Mouse (Mus musculus): ENCODE data around the gene Ino80d. TPM values are rescaled to one million over a fixed set of nuclear protein-coding genes. Genes with fewer than 3 reads are reported as not detected.
"Not testable (repeated sequence)": the region's sequence is repeated elsewhere in the genome, so short reads cannot be mapped to it uniquely, and the experiment has no call there.

The Ino80d gene
- 10 to 100 TPM; 24.4 to 25.3 TPM for total RNA-seq (2021)
- long read RNA-seq, experiment 1, partial matches to known transcripts: 0 of 20 reads
- long read RNA-seq, experiment 1, other reads (novel, unspliced or antisense): 20 of 20 reads
- long read RNA-seq, experiment 2, partial matches to known transcripts: 0 of 14 reads
- long read RNA-seq, experiment 2, other reads (novel, unspliced or antisense): 14 of 14 reads

- DNase-seq: peak; percentile 77 to 79
- intact Hi-C loops (cut with DNase I): no loop called here
Measured at GRCm38 (mm10) chr1:63114136-63114781, at the start of gene Ino80d. Ino80d (minus strand) TSS chr1:63114667.

DNA sequence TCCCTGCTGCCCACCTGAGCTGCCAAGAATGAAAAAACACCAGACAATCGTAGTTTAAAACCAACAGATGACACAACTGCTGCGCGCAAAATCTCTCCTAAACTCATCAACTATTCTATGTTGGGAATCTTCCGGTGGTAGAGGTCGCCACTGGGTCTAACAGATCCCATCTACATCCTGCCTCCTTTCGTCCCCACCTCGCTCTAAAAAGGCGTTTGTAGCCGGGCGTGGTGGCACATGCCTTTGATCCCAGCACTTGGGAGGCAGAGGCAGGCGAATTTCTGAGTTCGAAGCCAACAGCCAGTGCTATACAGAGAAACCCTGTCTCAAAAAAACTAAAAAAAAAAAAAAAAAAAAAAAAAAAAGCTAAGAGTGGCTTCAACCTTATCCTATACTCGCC, 25.8 kb upstream of the Ino80d start:
- intact Hi-C loops (cut with DNase I): no loop called here

DNA sequence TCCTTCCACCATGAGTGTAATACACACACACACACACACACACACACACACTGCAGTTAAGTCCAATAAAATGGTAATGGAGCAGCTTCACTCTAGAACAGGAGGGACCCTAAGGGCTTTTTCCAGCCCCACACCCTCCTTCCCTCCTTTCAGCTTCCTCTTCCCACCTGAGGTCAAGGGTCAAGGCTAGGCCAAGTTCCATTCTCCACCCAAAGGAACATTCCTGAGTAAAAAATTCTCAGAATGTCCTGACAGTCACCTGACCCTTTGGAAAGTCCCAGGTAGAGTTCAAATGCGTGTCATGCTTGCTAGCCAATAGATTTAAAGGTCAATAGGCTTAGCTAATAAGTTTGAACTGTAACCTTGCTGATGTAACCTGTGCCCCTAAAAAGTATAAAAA, 24.1 kb upstream of the Ino80d start:
- intact Hi-C loops (cut with DNase I); DNase-seq: not testable (repeated sequence)

More for the DNA sequence above, 25.8 kb upstream of the Ino80d start:
- DNase-seq: no peak

GRCm38 (mm10) chr1:63137971-63138370, 23.5 kb upstream of the Ino80d start:
- no peak for DNase-seq
- intact Hi-C loops (cut with DNase I): no loop called here

DNA sequence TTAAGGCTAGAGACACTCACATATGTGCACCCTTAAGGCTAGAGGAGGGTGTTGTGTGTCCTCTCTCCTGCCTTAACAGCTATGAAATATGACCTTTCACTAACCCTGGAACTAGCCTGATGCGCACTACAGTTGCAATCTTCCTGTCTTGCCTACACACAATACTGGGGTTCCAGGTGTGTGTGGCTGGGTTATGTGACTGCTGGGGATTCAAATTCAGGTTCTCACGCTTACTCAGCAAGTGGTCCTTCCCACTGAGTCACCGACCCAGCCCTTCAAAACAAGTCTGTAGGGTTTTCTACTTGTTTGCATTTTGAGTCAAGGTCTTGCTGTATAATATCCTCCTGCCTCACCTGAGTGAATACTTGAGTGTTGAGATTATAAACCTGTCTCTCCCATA, 20.1 kb upstream of the Ino80d start:
- no peak for DNase-seq
- intact Hi-C loops (cut with DNase I): no loop called here

- DNase-seq: no peak
- intact Hi-C loops (cut with DNase I): no loop called here
Measured at GRCm38 (mm10) chr1:63131766-63132165, 17.3 kb upstream of the Ino80d start.

DNA sequence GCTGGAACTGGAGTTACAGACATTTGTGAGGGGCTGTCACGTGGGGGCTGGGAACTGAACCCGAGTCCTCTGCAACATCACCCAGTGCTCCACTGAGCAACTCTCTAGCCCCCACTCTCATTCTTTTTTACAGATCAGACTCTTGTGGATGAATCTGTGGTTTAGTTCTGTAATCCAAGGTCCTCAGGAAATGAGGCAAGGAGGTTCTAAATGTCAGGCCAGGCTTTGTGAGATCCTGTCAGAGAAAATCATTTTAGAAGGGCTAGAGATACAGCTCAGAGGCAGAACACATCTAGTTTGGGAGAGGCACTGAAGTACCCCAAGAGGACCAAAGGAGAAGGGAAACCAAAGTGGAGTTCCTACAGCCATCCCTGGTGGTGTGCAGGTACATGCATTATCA, 16.4 kb upstream of the Ino80d start:
- intact Hi-C loops (cut with DNase I): no loop called here
- no peak for DNase-seq

DNA sequence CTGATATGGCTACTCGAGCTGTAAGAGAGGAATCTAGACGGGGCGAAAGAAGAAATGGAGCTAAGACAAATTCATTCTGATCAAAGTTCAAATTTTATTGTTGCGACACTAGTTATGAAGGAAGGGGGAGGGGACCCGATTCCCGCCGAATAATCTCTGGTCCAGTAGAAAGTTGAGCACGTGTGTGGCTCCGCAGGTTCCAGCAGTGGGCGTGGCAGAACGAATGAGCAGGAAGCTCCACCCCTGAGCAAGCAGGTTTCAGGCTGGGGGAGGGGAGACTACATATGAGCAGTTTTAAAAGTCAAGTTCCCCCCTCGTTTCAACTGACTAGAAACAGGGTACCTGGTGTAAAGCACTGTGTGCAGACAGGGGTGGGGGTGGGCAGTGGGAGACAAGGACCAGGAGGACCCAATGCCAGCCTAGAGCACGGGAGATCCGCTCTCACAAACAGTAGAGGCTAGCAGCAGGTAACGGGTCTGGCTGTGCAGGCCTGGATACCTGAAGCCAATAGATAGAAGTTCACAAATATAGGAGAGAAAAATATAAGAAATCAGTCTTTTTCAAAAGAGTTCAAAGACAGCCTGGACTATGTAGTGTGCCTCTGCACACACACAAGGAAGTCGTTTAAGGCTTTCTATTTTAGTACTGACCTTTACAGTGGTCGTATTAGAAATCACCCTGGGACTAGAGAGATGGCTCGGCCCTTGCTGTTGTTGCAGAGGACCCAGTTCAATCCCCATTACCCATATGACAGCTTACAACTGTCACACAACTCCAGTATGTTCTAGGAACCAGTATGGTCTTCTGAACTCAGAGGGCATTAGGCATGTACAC, 15.6 kb upstream of the Ino80d start:
- DNase-seq: no peak
- intact Hi-C loops (cut with DNase I): no loop called here

DNA sequence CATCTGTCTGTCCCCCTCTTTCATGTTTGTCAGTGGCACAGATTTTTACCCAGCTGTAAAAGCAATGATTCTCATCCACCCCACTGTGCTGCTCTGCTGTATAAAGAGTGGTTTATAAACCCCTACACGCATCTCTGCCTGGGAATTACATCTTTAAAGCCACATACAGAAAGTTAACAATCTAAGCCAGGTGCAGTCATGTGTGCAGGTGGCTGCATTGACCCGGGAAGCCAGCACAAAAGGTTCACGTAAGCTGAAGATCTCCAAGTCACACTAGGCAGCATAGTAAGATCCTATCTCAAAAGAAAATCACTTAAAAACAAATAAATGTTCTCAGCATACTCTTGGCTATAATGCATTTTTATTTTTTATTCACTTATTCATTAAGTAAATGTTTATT, 14.8 kb upstream of the Ino80d start:
- no peak for DNase-seq
- intact Hi-C loops (cut with DNase I): no loop called here

DNA sequence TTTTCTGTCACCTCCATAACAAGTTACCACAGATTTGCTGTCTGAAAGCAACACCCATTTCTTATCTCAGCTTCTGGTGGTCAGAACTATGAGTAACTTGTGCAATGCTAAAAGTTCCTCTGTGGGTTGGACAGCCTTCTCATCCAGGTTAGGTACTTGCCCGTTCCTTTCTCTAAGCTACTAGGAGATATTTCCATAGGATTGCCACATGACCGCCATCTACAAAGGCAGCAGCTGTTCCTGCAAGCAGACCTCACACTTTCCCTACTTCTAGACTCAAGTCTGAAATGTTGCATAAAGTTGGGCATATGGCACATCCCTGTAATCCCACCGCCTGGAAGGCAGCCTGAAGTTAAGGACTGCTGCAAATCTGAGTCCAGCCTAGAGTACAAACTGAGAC, 11.7 kb upstream of the Ino80d start:
- no peak for DNase-seq
- intact Hi-C loops (cut with DNase I): no loop called here

- no peak for DNase-seq
- intact Hi-C loops (cut with DNase I): no loop called here
Measured at GRCm38 (mm10) chr1:63123823-63124450, 9.5 kb upstream of the Ino80d start.

DNA sequence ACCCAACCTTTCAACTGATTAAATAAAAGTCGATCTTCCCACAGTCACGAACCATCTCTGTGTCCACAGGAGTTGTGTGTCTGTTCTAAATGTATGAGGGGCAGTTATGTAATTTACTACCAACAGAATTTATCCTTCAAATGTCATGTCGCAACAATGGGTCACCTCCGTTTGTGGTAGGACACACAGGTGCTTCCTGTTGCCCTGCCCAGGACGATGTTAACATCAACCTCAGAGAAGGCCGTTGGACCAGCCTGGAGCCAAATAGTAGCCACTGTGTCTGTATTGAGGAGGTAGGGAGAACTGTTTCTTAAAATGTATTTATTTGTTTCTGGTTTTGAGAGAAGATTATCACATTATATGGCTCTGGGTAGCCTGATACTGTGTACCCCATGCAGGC, 7.5 kb upstream of the Ino80d start:
- intact Hi-C loops (cut with DNase I): no loop called here
- DNase-seq: no peak

DNA sequence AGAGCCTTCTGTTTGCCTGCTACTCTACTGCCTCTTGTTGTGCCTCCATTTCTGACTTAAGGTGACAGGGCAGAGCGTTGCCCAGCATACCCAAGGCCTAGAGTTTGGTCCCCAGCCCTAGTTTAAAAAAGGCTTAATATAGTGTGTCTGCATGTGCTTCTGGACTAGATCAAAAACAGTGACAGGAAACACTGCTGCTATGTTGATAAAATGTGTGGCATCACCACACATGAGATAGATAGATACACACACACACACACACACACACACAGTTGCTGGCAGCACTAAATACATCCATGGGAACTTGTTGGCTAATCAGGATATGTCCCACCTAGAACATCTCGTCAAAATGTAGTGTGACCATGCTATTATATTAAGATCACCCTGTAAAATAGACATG, 5.9 kb upstream of the Ino80d start:
- DNase-seq: no peak
- intact Hi-C loops (cut with DNase I): no loop called here

DNA sequence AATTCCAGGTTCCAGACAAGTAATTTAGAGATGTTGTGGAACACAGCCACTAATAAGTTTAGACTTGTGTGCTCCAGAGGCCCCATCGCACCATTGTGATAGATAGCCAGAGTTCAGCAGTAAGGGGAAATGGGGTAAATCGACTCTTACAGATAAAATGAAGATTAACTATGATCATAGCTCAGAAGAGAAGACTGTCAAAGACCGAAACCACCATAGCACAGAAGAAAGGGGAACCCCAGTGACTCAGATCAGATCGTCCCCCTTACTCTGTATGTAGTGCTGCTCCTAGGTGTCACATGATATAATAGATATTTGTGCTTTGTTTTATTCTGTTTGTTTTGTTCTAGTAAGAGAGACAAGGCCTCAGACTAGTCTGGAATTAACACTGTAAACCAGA, 5.2 kb upstream of the Ino80d start:
- intact Hi-C loops (cut with DNase I): no loop called here
- DNase-seq: no peak

- DNase-seq: no peak
- intact Hi-C loops (cut with DNase I): no loop called here
Measured at GRCm38 (mm10) chr1:63115540-63115939, 1.1 kb upstream of the Ino80d start.

DNA sequence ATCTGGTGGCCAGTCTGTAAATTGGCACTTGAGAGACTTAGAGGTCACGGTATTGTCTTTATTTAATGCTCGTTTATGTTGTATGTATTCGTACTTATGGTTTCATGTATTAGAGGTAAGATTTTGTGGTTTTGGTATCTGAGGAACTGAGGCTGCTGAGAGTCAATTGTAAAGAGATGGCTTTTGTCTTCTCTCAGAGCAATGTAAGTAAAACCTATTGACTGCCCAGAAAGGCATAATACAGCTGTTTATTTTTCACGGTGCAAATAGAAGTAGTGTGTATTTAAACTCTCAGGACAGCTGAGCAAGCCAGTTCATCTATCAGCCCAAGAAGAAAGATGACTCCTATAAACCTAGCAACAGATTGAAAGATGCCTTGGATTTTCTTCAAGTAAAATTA, 629 bp upstream of the Ino80d start:
- intact Hi-C loops (cut with DNase I): no loop called here
- DNase-seq: no peak

DNA sequence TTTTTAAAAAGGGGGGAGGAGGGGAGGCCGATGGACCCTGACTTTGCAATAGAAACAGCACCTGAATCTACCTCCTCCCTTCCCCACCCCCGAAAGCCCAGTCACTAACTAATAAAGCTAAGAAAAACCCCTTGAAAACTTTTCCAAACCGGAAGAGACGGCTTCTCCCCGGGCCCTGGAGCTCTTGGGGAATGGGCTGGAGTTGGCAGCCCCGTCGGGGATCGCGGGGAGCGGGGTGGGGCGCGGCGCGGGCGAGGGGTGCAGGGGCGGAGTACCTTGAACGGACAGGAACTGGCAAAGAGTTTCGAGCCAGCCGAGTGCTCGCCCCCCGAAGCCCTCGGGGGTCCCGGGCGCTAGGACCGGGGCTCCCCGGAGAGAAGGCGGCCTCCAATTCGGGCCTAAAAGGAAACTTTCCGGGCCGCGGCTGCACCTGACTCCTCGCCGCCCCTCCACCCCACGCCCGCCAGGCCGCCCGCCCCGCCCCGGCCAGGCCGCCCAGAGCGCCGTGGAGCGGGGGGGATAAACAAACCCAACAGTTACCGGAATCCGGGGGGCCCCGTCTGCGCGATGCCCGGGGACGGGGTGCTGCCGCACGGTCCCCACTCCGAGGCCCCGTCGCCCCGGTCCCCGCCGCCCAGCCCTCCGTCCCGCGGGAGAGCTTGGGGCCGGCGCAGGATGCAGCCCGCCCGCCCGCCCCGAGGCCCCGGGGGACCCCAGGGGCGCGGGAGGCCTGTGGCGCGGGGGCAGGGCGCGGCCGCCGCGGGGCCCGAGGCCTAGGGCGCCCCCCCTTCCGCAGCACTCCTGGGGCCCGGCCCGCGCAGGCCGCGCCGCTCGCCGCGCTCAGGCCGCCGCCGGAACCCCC, 962 bp downstream of the Ino80d start:
- peak; percentile 67 to 73 for DNase-seq
- intact Hi-C loops (cut with DNase I): no loop called here

DNA sequence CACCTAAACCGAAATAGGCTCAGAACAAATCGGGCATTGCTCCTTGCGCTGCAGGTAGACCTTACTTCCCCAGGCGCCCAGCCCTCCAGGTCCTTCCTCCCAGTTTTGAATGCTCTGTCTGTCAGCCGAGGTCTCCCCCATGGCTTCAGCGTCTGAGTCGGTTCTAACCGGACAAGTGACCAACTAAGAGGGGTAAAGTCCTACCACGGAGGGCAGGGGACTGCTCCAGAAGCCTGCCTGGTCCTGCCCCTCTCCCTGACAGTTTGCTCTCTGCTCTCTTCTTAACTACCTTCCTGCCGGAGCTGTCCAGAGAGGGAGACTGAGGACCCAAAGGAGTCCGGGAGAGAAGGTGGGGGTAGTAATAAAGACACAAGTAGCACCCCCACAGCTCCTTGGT, 1.6 kb downstream of the Ino80d start:
- peak; percentile 33 to 50 for DNase-seq
- intact Hi-C loops (cut with DNase I): no loop called here

DNA sequence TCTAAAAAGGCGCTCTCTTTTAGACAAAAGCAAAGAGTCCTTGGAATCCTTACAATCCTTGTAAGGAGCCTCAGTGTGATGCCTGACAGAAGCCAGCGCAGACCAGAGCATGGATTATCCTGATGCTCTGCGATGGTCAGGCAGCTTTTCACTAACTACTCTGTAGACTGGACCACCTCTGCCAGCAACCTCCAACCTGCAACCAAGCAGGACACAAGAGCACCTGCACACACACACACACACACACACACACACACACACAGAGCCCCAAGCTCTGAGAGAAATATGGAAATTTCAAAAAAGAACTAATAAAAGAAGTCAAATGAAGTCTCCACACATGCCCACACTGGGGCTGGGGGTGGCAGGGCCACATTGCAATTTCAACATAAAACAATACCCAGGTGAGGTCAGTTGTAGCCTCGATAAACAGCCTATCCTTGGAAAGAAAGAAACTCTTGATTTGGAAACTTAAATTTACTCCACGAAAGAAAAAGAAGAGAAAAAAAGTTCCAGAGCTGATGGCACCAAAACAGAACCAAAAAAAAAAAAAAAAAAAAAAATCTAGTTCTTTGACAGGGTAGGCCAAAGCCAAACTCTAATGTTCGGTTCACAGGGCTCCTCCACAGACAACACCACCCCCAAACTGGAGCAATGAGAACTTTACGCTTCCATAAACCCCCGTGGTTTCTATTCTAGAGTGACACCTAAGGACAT, 2.2 kb downstream of the Ino80d start:
- intact Hi-C loops (cut with DNase I): no loop called here
- DNase-seq: no peak

All from heart, postnatal 14 days (tissue).